Mouse (Mus musculus) cortical plate, adult 2 months (tissue): ENCODE data around the gene Letmd1. TPM values are rescaled to one million over a fixed set of nuclear protein-coding genes. Genes with fewer than 3 reads are reported as not detected.

ENCODE experiments used
- H3K27ac ChIP-seq: fragments of 200-500 bp; 2 replicates; pipeline ENCODE4 v1.5.1; 2012; ENCODE audit warnings: low read length, control low read depth, inconsistent platforms; ENCODE audit not compliant: insufficient read depth
- H3K4me1 ChIP-seq: fragments of 200-500 bp; 2 replicates; pipeline ENCODE4 v1.6.1; 2011; ENCODE audit warnings: low read length; ENCODE audit not compliant: control insufficient read depth, insufficient read depth
- H3K4me3 ChIP-seq: fragments of 200-500 bp; 2 replicates; pipeline ENCODE4 v1.5.1; 2011; ENCODE audit warnings: mild to moderate bottlenecking, low read length, control low read depth; ENCODE audit not compliant: insufficient read depth
- CTCF ChIP-seq: fragments of 200-500 bp; IDR thresholded peaks from 2 replicates; pipeline ENCODE4 v1.5.1; 2011; ENCODE audit warnings: mild to moderate bottlenecking, control low read depth, low read length; ENCODE audit not compliant: insufficient read depth; ENCODE audit errors: extremely low read depth
- POLR2A ChIP-seq: fragments of 200-500 bp; IDR thresholded peaks from 2 replicates; pipeline ENCODE4 v1.6.1; 2011; ENCODE audit warnings: mild to moderate bottlenecking, low read length, control low read depth; ENCODE audit not compliant: insufficient read depth; ENCODE audit errors: extremely low read depth
- polyA plus RNA-seq: library from polyadenylated mRNA; depleted of rRNA; stranded (reverse); fragments of >200 nt; gene quantifications from 2 replicates; pipeline ENCODE4 v1.2.3, GENCODE M21; 2012; rRNA removed

The Letmd1 gene
- polyA plus RNA-seq, 1 experiment: 97.9 TPM

DNA sequence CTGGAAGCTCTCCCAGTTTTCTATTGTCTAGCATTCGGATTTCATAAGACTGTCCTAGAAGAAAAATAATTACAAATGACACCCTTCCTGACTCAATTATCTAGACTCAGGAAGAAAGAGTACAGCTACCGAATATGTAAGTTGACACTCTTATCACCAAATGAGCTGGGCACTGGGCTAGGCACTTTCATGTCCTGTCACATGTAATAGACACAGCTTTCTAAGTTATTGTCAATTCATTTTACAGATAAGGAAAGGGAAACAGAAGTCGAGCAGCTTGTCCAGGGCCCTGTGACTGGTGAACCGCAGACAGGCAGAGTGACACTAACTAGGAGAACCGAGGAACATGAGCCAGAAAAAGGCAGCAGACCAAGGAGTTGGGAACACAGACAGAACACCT lies 59.1 kb downstream of the Letmd1 start:
- H3K4me1 ChIP-seq: no peaks in the 10 kb centered on the region
- TF ChIP-seq CTCF (no peak), POLR2A (no peak)
- H3K4me3 ChIP-seq: no peak overlapping the region
- H3K27ac ChIP-seq: no peak overlapping the region

Other genes with a start within 250 kb of the Letmd1 start
- 13.4 and 14.3 TPM in 2 replicates for gene Atf1, start 241.2 kb upstream of the Letmd1 start, polyA plus RNA-seq
- gene Tmprss12, start 188.2 kb upstream of the Letmd1 start, polyA plus RNA-seq: not detected in 2 replicates
- 37.9 and 39.5 TPM in 2 replicates for gene Mettl7a1, start 164.9 kb upstream of the Letmd1 start, polyA plus RNA-seq
- 0.38 and 0.75 TPM in 2 replicates for gene Mettl7a3, start 134.1 kb upstream of the Letmd1 start, polyA plus RNA-seq
- not detected in 2 replicates for gene Methig1, start 115.9 kb upstream of the Letmd1 start, polyA plus RNA-seq
- gene Mettl7a2, start 115.8 kb upstream of the Letmd1 start, polyA plus RNA-seq: not detected in 2 replicates
- gene Higd1c, start 104.5 kb upstream of the Letmd1 start, polyA plus RNA-seq: not detected in 2 replicates
- 0.04 TPM in 1 of 2 replicates, not detected in the other for gene Gm5475, start 46.9 kb upstream of the Letmd1 start, polyA plus RNA-seq
- gene Slc11a2, start 44.0 kb upstream of the Letmd1 start, polyA plus RNA-seq: 47.8 and 51.6 TPM in 2 replicates
- gene Csrnp2, start 26.5 kb downstream of the Letmd1 start, polyA plus RNA-seq: 24.4 and 24.7 TPM in 2 replicates
- gene Tfcp2, start 83.0 kb downstream of the Letmd1 start, polyA plus RNA-seq: 20.2 and 22.6 TPM in 2 replicates
- 120 and 132 TPM in 2 replicates for gene Pou6f1, start 131.0 kb downstream of the Letmd1 start, polyA plus RNA-seq
- gene Dazap2, start 146.3 kb downstream of the Letmd1 start, polyA plus RNA-seq: 202 and 216 TPM in 2 replicates
- 4.2 and 4.4 TPM in 2 replicates for gene Smagp, start 167.9 kb downstream of the Letmd1 start, polyA plus RNA-seq
- gene Bin2, start 200.5 kb downstream of the Letmd1 start, polyA plus RNA-seq: 7.4 and 7.6 TPM in 2 replicates
- gene Cela1, start 218.9 kb downstream of the Letmd1 start, polyA plus RNA-seq: 7.9 and 8.3 TPM in 2 replicates